Mouse (Mus musculus) spleen, adult 2 months (tissue): ENCODE results near the gene Hsd17b1. TPM values are rescaled to one million over a fixed set of nuclear protein-coding genes. Genes with fewer than 3 reads are reported as not detected.

Experiments
- DNase-seq, 2 experiments: peaks; one replicate each; pipeline versions ENCODE4 v3.0.0 to v3.0.0-alpha.2; 2012 to 2021; ENCODE audit warnings: low spot score in 2 of 2, low read depth in 1 of 2
- H3K27ac ChIP-seq: fragments of 200-500 bp; 2 replicates; pipeline ENCODE4 v1.5.1; 2012; ENCODE audit warnings: low read length, inconsistent platforms; ENCODE audit not compliant: insufficient read depth
- H3K27me3 ChIP-seq: fragments of 200-500 bp; 2 replicates; pipeline ENCODE4 v1.6.1; 2012; ENCODE audit warnings: mild to moderate bottlenecking, moderate library complexity, low read length, inconsistent platforms; ENCODE audit not compliant: control insufficient read depth, insufficient read depth
- H3K36me3 ChIP-seq: fragments of 200-500 bp; 2 replicates; pipeline ENCODE4 v1.6.1; 2012; ENCODE audit warnings: mild to moderate bottlenecking, low read length, inconsistent platforms; ENCODE audit not compliant: control insufficient read depth, insufficient read depth
- H3K4me1 ChIP-seq: fragments of 200-500 bp; 2 replicates; pipeline ENCODE4 v1.6.1; 2011; ENCODE audit warnings: inconsistent platforms; ENCODE audit not compliant: control insufficient read depth, insufficient read depth, insufficient read length
- H3K4me3 ChIP-seq: fragments of 200-500 bp; 2 replicates; pipeline ENCODE4 v1.5.1; 2011; ENCODE audit warnings: mild to moderate bottlenecking, inconsistent platforms; ENCODE audit not compliant: insufficient read depth, insufficient read length; ENCODE audit errors: extremely low read depth
- CTCF ChIP-seq: fragments of 200-500 bp; IDR thresholded peaks from 2 replicates; pipeline ENCODE4 v1.5.1; 2011; ENCODE audit warnings: mild to moderate bottlenecking, inconsistent platforms; ENCODE audit not compliant: insufficient read depth, insufficient read length, insufficient replicate concordance; ENCODE audit errors: extremely low read depth
- POLR2A ChIP-seq: fragments of 200-500 bp; IDR thresholded peaks from 2 replicates; pipeline ENCODE4 v1.6.1; 2011; ENCODE audit warnings: low read depth, low read length, inconsistent platforms
- WGBS: fragments of 180-500 bp; shearing (Covaris S2); methylation state at CpG from one replicate; pipeline ENCODE4 v1.1.7; 2018; 5-methylcytosine and 5-hydroxymethylcytosine counted together
- polyA plus RNA-seq: library from polyadenylated mRNA; depleted of rRNA; stranded (reverse); fragments of >200 nt; gene quantifications from 2 replicates; pipeline ENCODE4 v1.2.3, GENCODE M21; 2012

Hsd17b1 gene
- polyA plus RNA-seq, 1 experiment = 1.2 TPM

DNA sequence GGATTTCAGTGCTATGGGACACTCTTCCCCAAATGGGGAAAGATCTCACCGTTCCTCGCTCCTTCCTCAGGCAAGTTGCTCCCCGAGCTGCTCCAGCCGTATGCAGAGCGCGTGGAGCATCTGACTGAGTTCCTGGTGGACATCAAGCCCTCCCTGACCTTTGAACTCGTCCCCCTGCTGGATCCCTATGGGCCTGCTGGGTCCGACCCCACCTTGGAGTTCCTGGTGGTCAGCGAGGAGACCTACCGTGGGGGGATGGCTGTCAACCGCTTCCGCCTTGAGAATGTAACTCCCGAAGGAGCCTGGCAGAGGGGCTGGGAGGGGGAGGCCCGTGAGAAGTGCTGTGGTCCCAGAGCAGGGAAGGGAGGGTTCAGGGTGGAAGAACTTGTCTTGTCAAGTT, 6.0 kb downstream of the Hsd17b1 start:
- no peak for DNase-seq
- Histone ChIP-seq H3K36me3 (peaks cover 6% of the 10 kb centered on the region), H3K4me3 (no peak overlapping the region), H3K4me1 (peaks cover 17% of the 10 kb centered on the region; the same call in 1 of the 2 replicates), H3K27me3 (peaks cover 4% of the 10 kb centered on the region), H3K27ac (no peak overlapping the region)
- TF ChIP-seq CTCF = no peak
- TF ChIP-seq POLR2A = no peak
- 93% methylated on average over 14 of the region's 14 CpGs for WGBS

DNA sequence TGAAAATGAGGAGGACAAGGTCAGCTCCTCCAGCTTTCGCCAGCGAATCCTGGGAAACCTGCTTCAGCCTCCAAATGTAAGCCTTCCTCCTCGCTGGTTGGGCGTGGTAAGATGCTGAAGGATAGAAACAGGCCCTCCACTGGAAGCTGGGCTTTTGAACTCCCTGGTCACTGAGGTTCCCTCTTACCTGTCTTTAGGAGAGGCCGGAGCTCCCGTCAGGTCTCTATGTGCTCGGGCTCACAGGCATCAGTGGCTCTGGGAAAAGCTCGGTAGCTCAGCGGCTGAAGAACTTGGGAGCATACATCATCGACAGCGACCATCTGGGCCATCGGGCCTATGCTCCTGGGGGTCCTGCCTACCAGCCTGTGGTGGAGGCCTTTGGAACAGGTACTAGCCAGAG, 6.6 kb downstream of the Hsd17b1 start:
- Histone ChIP-seq H3K4me1 (peaks cover 17% of the 10 kb centered on the region; the same call in 1 of the 2 replicates), H3K27ac (no peak overlapping the region), H3K27me3 (peaks cover under 1% of the 10 kb centered on the region; the same call in 1 of the 2 replicates), H3K4me3 (no peak overlapping the region), H3K36me3 (peaks cover 10% of the 10 kb centered on the region)
- WGBS = 97% methylated on average over 12 of the region's 12 CpGs
- TF ChIP-seq POLR2A (no peak), CTCF (no peak)
- DNase-seq = no peak

DNA sequence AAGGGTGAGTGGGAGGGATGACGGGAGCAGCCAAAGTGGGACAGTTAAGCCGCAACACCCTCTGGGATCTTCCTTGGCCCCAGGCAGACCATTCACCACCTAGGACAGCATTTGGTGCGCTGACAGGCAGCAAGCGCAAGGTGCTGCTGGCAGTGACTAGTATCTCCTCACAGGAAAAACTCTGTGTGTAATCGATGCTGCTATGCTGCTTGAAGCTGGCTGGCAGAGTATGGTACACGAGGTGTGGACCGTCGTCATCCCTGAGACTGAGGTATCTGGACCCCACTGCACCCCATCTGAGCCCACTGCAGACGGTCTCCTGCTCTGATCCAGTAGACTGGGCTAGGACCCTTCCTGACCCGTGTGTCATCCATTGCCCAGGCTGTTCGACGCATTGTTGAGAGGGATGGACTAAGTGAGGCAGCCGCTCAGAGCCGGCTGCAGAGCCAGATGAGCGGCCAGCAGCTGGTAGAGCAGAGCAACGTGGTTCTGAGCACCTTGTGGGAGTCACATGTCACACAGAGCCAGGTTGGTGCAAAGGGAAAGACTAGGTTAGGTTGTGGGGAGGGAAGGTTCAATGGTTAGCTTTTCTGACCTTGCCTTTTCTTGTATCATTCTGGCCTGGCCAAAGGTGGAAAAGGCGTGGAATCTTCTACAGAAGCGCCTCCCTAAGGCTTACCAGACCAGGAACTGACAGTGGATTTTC, 7.6 kb downstream of the Hsd17b1 start:
- Histone ChIP-seq H3K4me3 (no peak overlapping the region), H3K27me3 (no peaks in the 10 kb centered on the region), H3K4me1 (peaks cover 17% of the 10 kb centered on the region; the same call in 1 of the 2 replicates), H3K27ac (no peak overlapping the region), H3K36me3 (peaks cover 16% of the 10 kb centered on the region)
- TF ChIP-seq CTCF (no peak), POLR2A (no peak)
- WGBS = 95% methylated on average over 18 of the region's 18 CpGs
- DNase-seq = no peak

DNA sequence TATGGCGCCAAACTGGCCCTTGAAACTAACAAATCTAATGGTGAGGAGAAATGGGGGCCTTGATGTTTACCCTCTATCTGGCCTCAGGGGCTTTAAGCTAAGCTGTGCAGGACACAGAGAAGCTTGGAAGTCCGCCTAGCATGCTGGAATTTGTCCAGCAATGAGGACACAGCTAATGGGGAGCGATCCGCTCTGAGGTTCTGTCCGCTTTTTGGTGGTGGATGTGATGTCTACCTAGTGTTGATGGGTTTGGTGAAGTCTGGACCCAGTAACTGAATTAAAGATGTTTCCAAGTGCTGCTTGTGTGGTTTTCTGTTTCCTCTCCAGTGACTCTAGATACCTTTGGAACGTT, 8.1 kb downstream of the Hsd17b1 start:
- no peak for DNase-seq
- TF ChIP-seq CTCF (no peak), POLR2A (no peak)
- peaks cover 19% of the 10 kb centered on the region for H3K36me3 ChIP-seq
- H3K27ac ChIP-seq = no peak overlapping the region
- no peaks in the 10 kb centered on the region for H3K27me3 ChIP-seq
- WGBS = 80% methylated on average over 6 of the region's 6 CpGs
- peaks cover 17% of the 10 kb centered on the region; the same call in 1 of the 2 replicates for H3K4me1 ChIP-seq
- H3K4me3 ChIP-seq = no peak overlapping the region

DNA sequence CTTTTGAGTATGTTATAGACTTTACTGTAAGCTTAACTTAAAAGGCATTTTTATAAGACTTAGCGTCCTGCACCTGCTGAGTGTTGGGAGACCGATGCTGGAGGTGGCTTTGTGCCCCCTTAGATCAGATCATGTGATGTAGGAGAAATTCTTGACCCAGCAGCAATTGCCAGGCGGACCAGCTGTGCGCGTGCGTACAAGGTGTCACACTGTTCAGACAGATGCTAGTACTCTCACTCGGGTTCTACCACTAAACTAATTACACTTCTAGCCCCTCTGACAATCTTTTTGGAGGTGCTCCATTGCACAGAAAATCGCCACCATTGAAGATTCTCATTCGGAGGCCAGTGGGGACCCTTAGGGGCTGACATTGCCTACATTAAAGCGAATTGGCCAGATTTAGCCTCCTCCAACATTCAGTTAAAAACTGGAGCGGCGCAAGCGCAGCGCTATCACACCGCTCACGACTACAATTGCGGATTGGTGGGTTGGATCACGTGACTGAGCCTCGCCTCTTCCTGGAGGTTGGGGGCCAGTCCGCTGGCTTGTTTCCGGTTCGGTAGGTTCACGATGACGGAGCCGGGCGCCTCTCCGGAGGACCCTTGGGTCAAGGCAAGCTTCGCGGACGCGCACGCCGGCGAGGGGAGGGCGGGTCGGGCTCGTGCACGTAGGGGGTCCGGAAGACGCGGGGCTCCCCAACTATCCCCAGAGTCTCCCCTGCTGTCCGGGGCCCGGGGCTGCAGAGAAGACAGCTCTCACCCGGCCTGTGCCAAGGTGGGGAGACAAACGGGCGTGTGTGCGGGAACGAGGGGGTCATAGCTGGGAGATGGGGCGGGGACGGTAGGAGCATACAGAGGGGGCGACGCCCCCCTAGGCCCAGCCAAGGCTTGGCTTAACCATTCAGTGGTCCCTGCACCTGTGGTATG, 8.8 kb downstream of the Hsd17b1 start, which contains the start of gene Mlx:
Mlx (plus strand) TSS at position 522 of the 926 bp plus-strand sequence.
- 2% methylated on average over 52 of the region's 52 CpGs for whole genome bisulfite sequencing
- TF ChIP-seq POLR2A = peak; percentile 27
- no peak for TF ChIP-seq CTCF
- peak; percentile 83 to 92 for DNase-seq

DNA sequence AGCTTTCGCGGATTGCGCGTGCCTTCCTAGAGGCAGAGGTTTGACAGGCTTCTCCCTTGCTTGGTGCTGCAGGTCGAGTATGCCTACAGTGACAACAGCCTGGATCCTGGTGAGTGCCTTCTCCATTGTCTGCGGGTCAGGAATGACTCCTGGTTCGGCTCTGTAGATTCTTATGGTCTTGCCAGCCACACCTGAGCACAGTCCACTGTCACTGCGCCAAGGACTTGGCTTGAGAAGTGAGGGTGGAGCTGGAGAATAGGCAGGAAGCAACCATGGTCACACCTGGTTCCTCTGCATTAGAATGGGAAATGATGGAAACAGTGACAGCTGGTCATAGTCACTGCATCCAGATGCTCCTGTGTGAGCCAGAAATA, 9.5 kb downstream of the Hsd17b1 start:
- DNase-seq = no peak
- Histone ChIP-seq H3K4me1 (peaks cover 17% of the 10 kb centered on the region; the same call in 1 of the 2 replicates), H3K36me3 (peaks cover 29% of the 10 kb centered on the region), H3K27ac (peak overlapping the region; percentile 11; the same call in 1 of the 2 replicates), H3K4me3 (peak overlapping the region; percentile 76), H3K27me3 (no peaks in the 10 kb centered on the region)
- WGBS = 8% methylated on average over 8 of the region's 8 CpGs
- TF ChIP-seq CTCF (no peak), POLR2A (no peak)

More for the DNA sequence above, 8.8 kb downstream of the Hsd17b1 start, which contains the start of gene Mlx:
- H3K36me3 ChIP-seq = peaks cover 24% of the 10 kb centered on the region
- H3K4me3 ChIP-seq = peak within 1 kb of the TSS; percentile 76
- H3K27me3 ChIP-seq = no peaks in the 10 kb centered on the region
- peak within 1 kb of the TSS; percentile 68 for H3K27ac ChIP-seq
- peaks cover 17% of the 10 kb centered on the region; the same call in 1 of the 2 replicates for H3K4me1 ChIP-seq
